Mouse (Mus musculus): ENCODE data around the gene Cygb. TPM values are rescaled to one million over a fixed set of nuclear protein-coding genes. Genes with fewer than 3 reads are reported as not detected.
"Not testable (repeated sequence)": the region's sequence is repeated elsewhere in the genome, so short reads cannot be mapped to it uniquely, and the experiment has no call there.

The Cygb gene
- total and polyA plus RNA-seq, 3 experiments: not detected

- TF ChIP-seq ETS1 (conservative IDR thresholded peaks at IDR 0.05; ENCODE audit: low read depth, low read length) (peak; percentile 66), RAD21 (IDR thresholded peaks at IDR 0.05; ENCODE audit: low read depth, low read length) (no peak), KAT2A (IDR thresholded peaks at IDR 0.05; ENCODE audit: insufficient replicate concordance, low read length) (no peak), TCF12 (IDR thresholded peaks at IDR 0.05; ENCODE audit: low read depth, low read length) (0 out of 2 replicates have a peak, but pooled peaks have one; percentile 30), IRF4 (IDR thresholded peaks at IDR 0.05; ENCODE audit: low read depth, low read length) (peak; percentile 30; the same call in 1 of the 2 replicates), ZC3H11A (IDR thresholded peaks at IDR 0.05; ENCODE audit: low read depth, low read length) (no peak), BHLHE40 (IDR thresholded peaks at IDR 0.05; ENCODE audit: low read depth, low read length) (peak; percentile 52; the same call in 1 of the 2 replicates), EP300 (IDR thresholded peaks at IDR 0.05; ENCODE audit: low read length) (peak; percentile 14; the same call in 1 of the 2 replicates), POLR2A (IDR thresholded peaks at IDR 0.05; ENCODE audit: low read depth, low read length) (no peak)
- H3K4me3 ChIP-seq (replicated peaks in 1 of 3; ENCODE audit: low read depth in 2 of 3, low read length in 2 of 3, poor library complexity in 1 of 3): no peak overlapping the region
Measured at GRCm38 (mm10) chr11:116668381-116668825, 14.3 kb upstream of the Cygb start.

GRCm38 (mm10) chr11:116667930-116668329 lies 13.8 kb upstream of the Cygb start:
- Histone ChIP-seq H3K27me3 (replicated peaks) (no peaks in the 10 kb centered on the region), H3K4me3 (replicated peaks in 1 of 3; ENCODE audit: low read depth in 2 of 3, low read length in 2 of 3, poor library complexity in 1 of 3) (no peak overlapping the region), H3K9ac (ENCODE audit: insufficient read depth, low read depth) (no peak overlapping the region), H3K4me1 (ENCODE audit: control insufficient read depth in 1 of 2, insufficient read depth in 2 of 2) (peaks cover 23 to 48% of the 10 kb centered on the region in 2 experiments), H3K36me3 (replicated peaks in 1 of 2; ENCODE audit: control insufficient read depth in 1 of 2, insufficient read depth in 1 of 2, low read length in 1 of 2) (peaks cover 2 to 5% of the 10 kb centered on the region in 2 experiments), H3K4me2 (ENCODE audit: insufficient read depth, low read depth, poor library complexity, severe bottlenecking) (no peak overlapping the region), H3K9me3 (replicated peaks; ENCODE audit: low read length) (no peaks in the 10 kb centered on the region), H3K79me2 (replicated peaks; ENCODE audit: control insufficient read depth, extremely low read depth, insufficient read depth, poor library complexity, severe bottlenecking) (peaks cover 15% of the 10 kb centered on the region), H3K27ac (ENCODE audit: insufficient read depth, low read depth) (no peak overlapping the region)
- in situ Hi-C loops (cut with MboI; ENCODE audit: low pct_ligation_motif_present, low pct_unique_long_range_greater_than_20kb, low sequenced_read_pairs) (loop anchor here (25.0 kb wide), 1 partner anchor 519 kb away; the partner anchor contains the start of gene Sept9), dilution Hi-C loops (cut with MboI; ENCODE audit: extremely low pct_ligation_motif_present, extremely low pct_unique_long_range_greater_than_20kb, low sequenced_read_pairs) (no loop called here)
- no peak for DNase-seq (ENCODE audit: extremely low read depth)
- TF ChIP-seq ELF1 (IDR thresholded peaks at IDR 0.05; ENCODE audit: low read depth, low read length): peak; percentile 53; the same call in 1 of the 2 replicates
- TF ChIP-seq MXI1 (IDR thresholded peaks at IDR 0.05; ENCODE audit: low read depth, low read length): no peak

More at GRCm38 (mm10) chr11:116668381-116668825, 14.3 kb upstream of the Cygb start:
- in situ Hi-C loops (cut with MboI; ENCODE audit: low pct_ligation_motif_present, low pct_unique_long_range_greater_than_20kb, low sequenced_read_pairs) (loop anchor here (25.0 kb wide), 1 partner anchor 519 kb away; the partner anchor contains the start of gene Sept9), dilution Hi-C loops (cut with MboI; ENCODE audit: extremely low pct_ligation_motif_present, extremely low pct_unique_long_range_greater_than_20kb, low sequenced_read_pairs) (no loop called here)
- Histone ChIP-seq H3K79me2 (replicated peaks; ENCODE audit: control insufficient read depth, extremely low read depth, insufficient read depth, poor library complexity, severe bottlenecking) (peaks cover 19% of the 10 kb centered on the region), H3K4me1 (ENCODE audit: control insufficient read depth in 1 of 2, insufficient read depth in 2 of 2) (peaks cover 28 to 53% of the 10 kb centered on the region in 2 experiments), H3K27ac (ENCODE audit: insufficient read depth, low read depth) (no peak overlapping the region), H3K36me3 (replicated peaks in 1 of 2; ENCODE audit: control insufficient read depth in 1 of 2, insufficient read depth in 1 of 2, low read length in 1 of 2) (peaks cover 7 to 9% of the 10 kb centered on the region in 2 experiments), H3K9ac (ENCODE audit: insufficient read depth, low read depth) (no peak overlapping the region), H3K9me3 (replicated peaks; ENCODE audit: low read length) (no peaks in the 10 kb centered on the region), H3K4me2 (ENCODE audit: insufficient read depth, low read depth, poor library complexity, severe bottlenecking) (no peak overlapping the region), H3K27me3 (replicated peaks) (no peaks in the 10 kb centered on the region)
- no peak for DNase-seq (ENCODE audit: extremely low read depth)

- dilution Hi-C loops (cut with MboI; ENCODE audit: extremely low pct_ligation_motif_present, extremely low pct_unique_long_range_greater_than_20kb, low sequenced_read_pairs): not testable (repeated sequence)
- in situ Hi-C loops (cut with MboI; ENCODE audit: low pct_ligation_motif_present, low pct_unique_long_range_greater_than_20kb, low sequenced_read_pairs): loop anchor here (25.0 kb wide), 1 partner anchor 520 kb away; the partner anchor contains the start of gene Sept9
- peaks cover 21 to 46% of the 10 kb centered on the region in 2 experiments for H3K4me1 ChIP-seq (ENCODE audit: control insufficient read depth in 1 of 2, insufficient read depth in 2 of 2)
Measured at GRCm38 (mm10) chr11:116667012-116667411, 12.9 kb upstream of the Cygb start.

More at GRCm38 (mm10) chr11:116667012-116667411, 12.9 kb upstream of the Cygb start:
- H3K9me3 ChIP-seq (replicated peaks; ENCODE audit: low read length); DNase-seq (ENCODE audit: extremely low read depth); H3K9ac ChIP-seq (ENCODE audit: insufficient read depth, low read depth); H3K27ac ChIP-seq (ENCODE audit: insufficient read depth, low read depth); H3K4me2 ChIP-seq (ENCODE audit: insufficient read depth, low read depth, poor library complexity, severe bottlenecking); H3K27me3 ChIP-seq (replicated peaks); H3K79me2 ChIP-seq (replicated peaks; ENCODE audit: control insufficient read depth, extremely low read depth, insufficient read depth, poor library complexity, severe bottlenecking); H3K4me3 ChIP-seq (replicated peaks in 1 of 3; ENCODE audit: low read depth in 2 of 3, low read length in 2 of 3, poor library complexity in 1 of 3); H3K36me3 ChIP-seq (replicated peaks in 1 of 2; ENCODE audit: control insufficient read depth in 1 of 2, insufficient read depth in 1 of 2, low read length in 1 of 2): not testable (repeated sequence)
